Mouse (Mus musculus) heart, embryonic 13.5 days (tissue): ENCODE results near the gene Arpc5l. TPM values are rescaled to one million over a fixed set of nuclear protein-coding genes. Genes with fewer than 3 reads are reported as not detected.

ENCODE experiments used
- ATAC-seq: fragments of 200-750 bp; cut with Nextera tagmentation; 2 replicates; pipeline ENCODE4 v1.8.0; 2017; ENCODE audit warnings: moderate TSS enrichment; ENCODE audit not compliant: insufficient number of reproducible peaks, low FRiP score, low TSS enrichment; ENCODE audit errors: extremely low read depth
- H3K27ac ChIP-seq: fragments of 300-500 bp; sonication (generic); replicated peaks from 2 replicates; pipeline ENCODE4 v1.5.1; 2015; ENCODE audit warnings: moderate library complexity, mild to moderate bottlenecking, inconsistent platforms
- H3K27me3 ChIP-seq: fragments of 300-500 bp; sonication (generic); replicated peaks from 2 replicates; pipeline ENCODE4 v1.6.1; 2015; ENCODE audit warnings: mild to moderate bottlenecking, inconsistent platforms
- H3K36me3 ChIP-seq: fragments of 300-500 bp; sonication (generic); 2 replicates; pipeline ENCODE4 v1.6.1; 2015; ENCODE audit warnings: mild to moderate bottlenecking, inconsistent platforms
- H3K4me1 ChIP-seq: fragments of 300-500 bp; sonication (generic); 2 replicates; pipeline ENCODE4 v1.6.1; 2015; ENCODE audit warnings: inconsistent platforms
- H3K4me2 ChIP-seq: fragments of 300-500 bp; sonication (generic); 2 replicates; pipeline ENCODE4 v1.6.1; 2015; ENCODE audit warnings: inconsistent platforms, mild to moderate bottlenecking, moderate library complexity
- H3K4me3 ChIP-seq: fragments of 300-500 bp; sonication (generic); 2 replicates; pipeline ENCODE4 v1.5.1; 2015; ENCODE audit warnings: moderate library complexity, mild to moderate bottlenecking, inconsistent platforms
- H3K9ac ChIP-seq: fragments of 300-500 bp; sonication (generic); 2 replicates; pipeline ENCODE4 v1.6.1; 2015; ENCODE audit warnings: inconsistent platforms, mild to moderate bottlenecking, moderate library complexity
- H3K9me3 ChIP-seq: fragments of 300-500 bp; sonication (generic); 2 replicates; pipeline ENCODE4 v1.6.1; 2016; ENCODE audit warnings: inconsistent platforms
- WGBS: fragments of 180-500 bp; shearing (Covaris S2); methylation state at CpG from one replicate; pipeline ENCODE4 v1.1.7; 2015; ENCODE audit warnings: mixed read lengths; 5-methylcytosine and 5-hydroxymethylcytosine counted together
- polyA plus RNA-seq: library from polyadenylated mRNA; unstranded; fragments of >200 nt; fragmentation: Nextera tagmentation; extraction: Ambion mirVana; gene quantifications from 2 replicates; pipeline ENCODE4 v1.2.1, GENCODE M21; 2015

Arpc5l gene
- polyA plus RNA-seq, 1 experiment from 2014 or later: 75.4 TPM

- no peaks in the 10 kb centered on the region for H3K36me3 ChIP-seq
- H3K9me3 ChIP-seq: no peaks in the 10 kb centered on the region
- peaks cover 10% of the 10 kb centered on the region for H3K27me3 ChIP-seq
- H3K4me2 ChIP-seq: no peak overlapping the region
- H3K27ac ChIP-seq: no peak overlapping the region
- ATAC-seq: no peak
- 58% methylated on average over 4 of the region's 4 CpGs for WGBS
- H3K9ac ChIP-seq: no peak overlapping the region
- no peaks in the 10 kb centered on the region for H3K4me1 ChIP-seq
- no peak overlapping the region for H3K4me3 ChIP-seq
Measured at GRCm38 (mm10) chr2:38977837-38978236, 27.3 kb upstream of the Arpc5l start.

- ATAC-seq: no peak
- Histone ChIP-seq H3K4me3 (no peak overlapping the region), H3K27ac (no peak overlapping the region), H3K27me3 (peaks cover 4% of the 10 kb centered on the region; the same call in 1 of the 2 replicates), H3K9ac (no peak overlapping the region), H3K4me2 (no peak overlapping the region), H3K36me3 (no peaks in the 10 kb centered on the region), H3K4me1 (no peaks in the 10 kb centered on the region), H3K9me3 (peaks cover 8% of the 10 kb centered on the region; the same call in 1 of the 2 replicates)
- 87% methylated on average over 2 of the region's 2 CpGs for WGBS
Measured at GRCm38 (mm10) chr2:38983456-38983855, 21.7 kb upstream of the Arpc5l start.

- no peak for ATAC-seq
- Histone ChIP-seq H3K4me2 (no peak overlapping the region), H3K27me3 (no peaks in the 10 kb centered on the region), H3K27ac (no peak overlapping the region), H3K9me3 (peaks cover 8% of the 10 kb centered on the region; the same call in 1 of the 2 replicates), H3K36me3 (no peaks in the 10 kb centered on the region), H3K4me1 (no peaks in the 10 kb centered on the region), H3K9ac (no peak overlapping the region), H3K4me3 (no peak overlapping the region)
- 81% methylated on average over 3 of the region's 3 CpGs for WGBS
Measured at GRCm38 (mm10) chr2:38986580-38986979, 18.6 kb upstream of the Arpc5l start.

GRCm38 (mm10) chr2:38987371-38987770, 17.8 kb upstream of the Arpc5l start:
- Histone ChIP-seq H3K4me1 (0 out of 2 replicates have a peak, but pooled peaks cover 3% of the 10 kb centered on the region), H3K4me3 (no peak overlapping the region), H3K9me3 (peaks cover 8% of the 10 kb centered on the region; the same call in 1 of the 2 replicates), H3K27ac (no peak overlapping the region), H3K4me2 (no peak overlapping the region), H3K27me3 (no peaks in the 10 kb centered on the region), H3K36me3 (no peaks in the 10 kb centered on the region), H3K9ac (no peak overlapping the region)
- ATAC-seq: no peak; the same call in 1 of the 2 replicates
- 22% methylated on average over 1 of the region's 1 CpGs for WGBS

- Histone ChIP-seq H3K27me3 (no peaks in the 10 kb centered on the region), H3K9me3 (peaks cover 8% of the 10 kb centered on the region; the same call in 1 of the 2 replicates), H3K36me3 (no peaks in the 10 kb centered on the region), H3K27ac (no peak overlapping the region), H3K4me1 (0 out of 2 replicates have a peak, but pooled peaks cover 4% of the 10 kb centered on the region), H3K4me3 (no peak overlapping the region), H3K4me2 (no peak overlapping the region), H3K9ac (no peak overlapping the region)
- 76% methylated on average over 6 of the region's 6 CpGs for WGBS
- ATAC-seq: no peak
Measured at GRCm38 (mm10) chr2:38987803-38988510, 17.2 kb upstream of the Arpc5l start.

DNA sequence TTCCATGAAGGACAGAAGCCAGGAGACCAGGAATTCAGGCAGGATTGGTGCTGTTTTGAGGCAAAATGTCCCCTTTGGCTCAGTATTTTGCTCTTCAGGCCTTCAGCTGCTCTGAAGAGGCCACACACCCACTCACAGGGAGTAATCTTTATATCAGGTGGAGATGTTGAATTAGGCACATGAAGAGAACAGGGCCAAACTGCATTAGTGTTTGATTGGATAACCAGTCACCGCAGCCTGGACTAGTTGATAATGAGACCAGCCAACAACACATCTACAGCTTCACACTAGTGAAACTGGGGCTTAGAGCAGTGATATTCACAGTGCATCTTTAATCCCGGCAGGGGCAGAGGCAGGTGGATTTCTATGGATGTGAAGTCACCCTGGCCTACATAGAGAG, 16.2 kb upstream of the Arpc5l start:
- no peak for ATAC-seq
- WGBS: 84% methylated on average over 2 of the region's 2 CpGs

DNA sequence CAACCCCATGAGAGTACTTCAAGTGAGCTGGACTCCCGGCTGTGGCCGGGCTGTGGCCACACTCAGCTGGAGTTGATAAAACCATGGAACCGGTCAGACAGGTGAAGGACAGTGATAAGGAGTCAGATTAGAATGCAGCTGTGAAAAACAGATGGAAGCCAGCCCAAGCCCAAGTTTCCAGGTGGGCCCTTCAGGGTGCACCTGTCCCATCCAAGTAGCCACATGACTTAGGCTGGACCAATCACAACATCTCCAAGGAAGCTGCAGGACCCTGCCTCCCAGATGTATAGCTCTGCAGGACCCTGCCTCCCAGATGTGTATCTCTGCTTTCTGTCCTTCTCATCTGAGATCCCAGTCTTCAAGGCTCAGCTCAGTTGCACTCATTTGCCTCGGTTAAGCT, 13.1 kb upstream of the Arpc5l start:
- Histone ChIP-seq H3K9me3 (no peaks in the 10 kb centered on the region), H3K27me3 (no peaks in the 10 kb centered on the region)
- ATAC-seq: no peak

More for the DNA sequence above, 16.2 kb upstream of the Arpc5l start:
- no peak overlapping the region for H3K9ac ChIP-seq
- H3K27me3 ChIP-seq: no peaks in the 10 kb centered on the region
- H3K4me2 ChIP-seq: no peak overlapping the region
- no peaks in the 10 kb centered on the region for H3K36me3 ChIP-seq
- H3K4me3 ChIP-seq: no peak overlapping the region
- H3K27ac ChIP-seq: no peak overlapping the region
- H3K9me3 ChIP-seq: peaks cover 2% of the 10 kb centered on the region; the same call in 1 of the 2 replicates
- 0 out of 2 replicates have a peak, but pooled peaks cover 4% of the 10 kb centered on the region for H3K4me1 ChIP-seq

DNA sequence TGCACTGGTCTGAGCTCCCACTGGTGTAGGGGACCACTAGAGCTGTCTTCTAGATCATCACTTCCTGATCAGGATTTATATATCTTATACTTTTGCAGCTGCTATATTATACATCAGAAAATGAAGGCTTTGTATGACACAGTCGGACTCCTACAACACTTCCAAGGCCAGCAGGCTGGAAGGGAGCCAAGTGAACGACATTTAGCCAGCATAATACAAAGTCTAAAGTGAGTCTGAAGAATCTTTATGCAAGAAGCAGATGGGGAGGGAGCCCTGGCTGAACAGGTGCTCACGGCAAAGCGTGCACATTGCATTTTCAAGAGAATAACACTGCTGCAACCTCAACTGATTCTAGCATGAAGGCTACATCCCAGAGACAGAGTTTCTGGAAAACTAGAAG, 12.7 kb upstream of the Arpc5l start:
- no peaks in the 10 kb centered on the region for H3K36me3 ChIP-seq

More for the DNA sequence above, 13.1 kb upstream of the Arpc5l start:
- Histone ChIP-seq H3K27ac (no peak overlapping the region), H3K4me3 (no peak overlapping the region), H3K9ac (no peak overlapping the region), H3K4me1 (0 out of 2 replicates have a peak, but pooled peaks cover 4% of the 10 kb centered on the region), H3K36me3 (no peaks in the 10 kb centered on the region), H3K4me2 (no peak overlapping the region)
- WGBS: 43% methylated on average over 4 of the region's 4 CpGs

DNA sequence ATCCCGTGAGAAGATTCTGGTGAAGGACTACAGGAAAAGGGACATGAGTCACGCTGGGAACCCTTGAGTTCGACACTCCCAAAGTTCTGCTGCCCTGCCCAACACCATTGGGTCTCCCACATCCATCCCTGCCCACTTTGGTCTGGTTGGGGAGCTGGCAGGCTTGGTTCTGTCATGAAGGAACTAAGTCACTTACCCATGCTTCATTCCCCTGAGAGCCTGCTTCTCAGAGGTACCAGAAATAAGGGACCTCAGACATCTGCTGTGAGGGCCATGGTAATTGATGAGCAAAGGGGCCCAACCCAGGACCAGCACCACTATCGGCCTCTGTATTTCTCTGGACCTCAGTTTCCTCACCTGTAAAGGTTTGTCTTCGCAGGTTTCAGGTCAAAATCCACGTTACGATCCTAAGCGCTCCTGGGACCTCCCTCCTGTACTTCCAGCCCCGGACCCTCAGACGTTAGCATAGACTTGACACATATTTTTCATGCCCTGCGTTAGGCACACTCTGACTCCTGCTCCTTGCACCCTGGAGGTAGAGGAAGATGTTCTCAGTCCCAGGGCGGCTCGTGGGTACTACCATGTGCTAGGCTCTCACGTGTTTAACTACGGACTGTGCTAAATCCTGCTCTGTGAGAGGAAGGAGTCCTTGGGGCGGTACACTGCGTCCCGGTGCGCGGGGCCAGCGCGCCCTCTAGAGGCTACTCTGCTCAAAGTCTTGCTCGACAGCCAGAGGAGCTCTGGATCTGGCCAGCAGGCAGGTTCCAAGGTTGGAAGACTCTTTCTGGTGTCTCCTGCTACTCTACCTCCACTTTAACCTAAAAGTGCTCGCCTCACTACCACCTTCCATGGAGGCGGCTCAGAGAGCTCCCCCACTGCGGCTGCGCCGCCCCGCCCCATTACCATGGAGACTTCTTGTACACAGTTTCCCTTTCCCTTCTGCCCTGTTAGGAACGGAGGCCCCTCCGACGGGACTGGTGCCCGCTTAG, 7.5 kb upstream of the Arpc5l start, which contains the start of gene Wdr38:
TSS of gene Wdr38 (plus strand) at position 91 of the 989 bp plus-strand sequence.
- Histone ChIP-seq H3K4me2 (peak within 1 kb of the TSS; percentile 74), H3K36me3 (peaks cover 32% of the 10 kb centered on the region), H3K4me1 (peaks cover 14% of the 10 kb centered on the region), H3K27ac (no peak within 1 kb of the TSS; the same call in 1 of the 2 replicates), H3K27me3 (no peaks in the 10 kb centered on the region), H3K9me3 (no peaks in the 10 kb centered on the region), H3K4me3 (peak within 1 kb of the TSS; percentile 57), H3K9ac (peak within 1 kb of the TSS; percentile 80)
- peak; percentile 69 for ATAC-seq
- WGBS: 9% methylated on average over 33 of the region's 33 CpGs

More for the DNA sequence above, 12.7 kb upstream of the Arpc5l start:
- WGBS: 52% methylated on average over 4 of the region's 4 CpGs
- H3K4me3 ChIP-seq: no peak overlapping the region
- no peak overlapping the region for H3K4me2 ChIP-seq
- H3K9ac ChIP-seq: no peak overlapping the region
- ATAC-seq: no peak
- peaks cover 7% of the 10 kb centered on the region; the same call in 1 of the 2 replicates for H3K4me1 ChIP-seq
- no peaks in the 10 kb centered on the region for H3K9me3 ChIP-seq
- no peak overlapping the region for H3K27ac ChIP-seq
- H3K27me3 ChIP-seq: no peaks in the 10 kb centered on the region

- H3K36me3 ChIP-seq: peaks cover 45% of the 10 kb centered on the region
- H3K27me3 ChIP-seq: no peaks in the 10 kb centered on the region
- no peak overlapping the region for H3K9ac ChIP-seq
- H3K4me1 ChIP-seq: peaks cover 30% of the 10 kb centered on the region
- no peaks in the 10 kb centered on the region for H3K9me3 ChIP-seq
- H3K27ac ChIP-seq: 0 out of 2 replicates have a peak overlapping the region, but pooled peaks have one; percentile 8
- ATAC-seq: no peak
- no peak overlapping the region for H3K4me3 ChIP-seq
- no peak overlapping the region for H3K4me2 ChIP-seq
- 39% methylated on average over 4 of the region's 4 CpGs for WGBS
Measured at GRCm38 (mm10) chr2:38999381-38999780, 5.8 kb upstream of the Arpc5l start.
